Mouse (Mus musculus) stomach, postnatal 0 days (tissue): Measurements from ENCODE around the gene Cdk5rap2.

Experiments used
- CTCF ChIP-seq: IDR thresholded peaks from 2 replicates; pipeline ENCODE4 v1.5.1; 2016; ENCODE audit warnings: antibody characterized with exemption, low read depth, mild to moderate bottlenecking, moderate library complexity
- EP300 ChIP-seq: optimal IDR thresholded peaks from 2 replicates; pipeline ENCODE3; 2016; ENCODE audit warnings: antibody characterized with exemption

DNA sequence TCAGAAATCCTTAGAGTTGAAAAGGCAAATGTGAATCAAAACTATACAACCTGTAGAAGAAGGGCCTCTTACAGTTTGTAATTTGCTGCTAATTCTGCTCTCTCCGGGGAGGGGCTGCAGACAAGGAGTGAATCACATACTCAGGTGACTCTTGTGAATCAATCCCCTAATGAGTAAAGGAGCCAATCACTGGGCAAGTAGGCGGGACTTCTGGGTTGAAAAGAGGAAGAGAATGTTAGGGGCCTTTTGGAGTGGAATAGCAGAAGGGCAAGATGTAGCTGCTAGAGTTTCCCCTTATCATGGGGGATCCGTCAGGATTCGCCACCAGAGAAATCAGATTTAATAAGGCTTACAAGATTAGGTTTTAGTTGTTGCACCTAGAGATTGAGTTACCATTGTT, 12.2 kb downstream of the Cdk5rap2 start:
- TF ChIP-seq CTCF = no peak
- TF ChIP-seq EP300 = no peak
